In genomic region chr6:99688513-99688912, GRCm38 (mm10) we compare ENCODE assay signal across 18 mouse cellular contexts. TPM values are rescaled to one million over a fixed set of nuclear protein-coding genes. Genes with fewer than 3 reads are reported as not detected.
"Had no signal": no experiment of that assay in that cellular context is flagged by ENCODE, and none has a peak within 500 bp of the region (broad histone marks: within the 10 kb centered on the region; RNA-seq: fewer than 3 reads in every experiment).

No protein-coding gene starts in this region.

- ATAC-seq: liver, postnatal 0 days; lung, postnatal 0 days; midbrain, embryonic 13.5 days; midbrain, embryonic 15.5 days had no signal

- DNase-seq: liver, postnatal 0 days; lung, adult 2 months; lung, postnatal 14 days; lung, postnatal 36 days; right cerebral cortex, postnatal 14 days; thymus, adult 18-20 months; thymus, postnatal 14 days; thymus, postnatal 36 days had no signal

RNA-seq across cellular contexts. Expression of gene Gpr27, which starts 4.0 kb away (rescaled TPM):
- total RNA-seq: monocyte, adult 5-6 weeks; neutrophil, adult 5-6 weeks had no signal
- polyA plus RNA-seq: macrophage had no signal

RNA-seq across cellular contexts. Expression of gene Prok2, which starts 37.7 kb away (rescaled TPM):
- total RNA-seq: monocyte, adult 5-6 weeks had no signal
- polyA plus RNA-seq: lung, adult 2 months; macrophage; midbrain, embryonic 11.5 days; neural tube, embryonic 12.5 days; neural tube, embryonic 14.5 days; stomach, embryonic 14.5 days had no signal
